Mouse (Mus musculus) left cerebral cortex, adult 18-20 months (tissue): ENCODE results near the gene Ctsa. TPM values are rescaled to one million over a fixed set of nuclear protein-coding genes. Genes with fewer than 3 reads are reported as not detected.
A peak's percentile ranks its signal among the peaks of the same experiment; 100 is the strongest.

Experiments
- DNase-seq, 2 experiments: peaks; one replicate each; pipeline ENCODE4 v3.0.0; 2021 to 2022; ENCODE audit warnings: low spot score in 2 of 2, mixed read lengths in 1 of 2
- total RNA-seq, 2 experiments: library from RNA; stranded (reverse); gene quantifications; 2 replicates each; pipeline ENCODE4 v1.2.3; 2021

Ctsa gene
- total RNA-seq, 2 experiments from 2014 or later: 93.1 to 93.6 TPM

DNA sequence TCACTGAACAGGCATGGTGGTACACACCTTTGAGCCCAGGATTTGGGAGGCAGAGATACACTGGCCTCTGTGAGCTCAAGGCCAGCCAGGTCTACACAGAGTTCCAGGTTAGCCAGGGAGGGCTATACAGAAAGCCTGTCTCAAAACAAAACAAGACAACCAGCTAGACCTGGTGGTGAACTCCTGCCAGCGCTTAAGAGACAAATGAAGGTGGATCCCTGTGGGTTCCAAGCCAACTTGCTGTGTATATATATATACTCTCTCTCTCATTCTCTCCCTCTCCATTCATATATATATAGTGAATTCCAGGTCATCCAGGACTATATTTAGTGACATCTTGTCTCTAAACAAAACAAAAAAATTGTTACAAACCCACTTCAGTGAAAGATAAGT is 28.8 kb upstream of the Ctsa start:
- DNase-seq: no peak

GRCm38 (mm10) chr2:164804533-164805331 is 27.9 kb upstream of the Ctsa start, which contains the start of the genes Acot8 and Zswim3:
Gene Acot8 (minus strand): TSS chr2:164804882.
Gene Zswim3 (plus strand): TSS chr2:164805098.
- peak; percentile 97 for DNase-seq

GRCm38 (mm10) chr2:164805332-164805718 is 27.3 kb upstream of the Ctsa start:
- no peak for DNase-seq

DNA sequence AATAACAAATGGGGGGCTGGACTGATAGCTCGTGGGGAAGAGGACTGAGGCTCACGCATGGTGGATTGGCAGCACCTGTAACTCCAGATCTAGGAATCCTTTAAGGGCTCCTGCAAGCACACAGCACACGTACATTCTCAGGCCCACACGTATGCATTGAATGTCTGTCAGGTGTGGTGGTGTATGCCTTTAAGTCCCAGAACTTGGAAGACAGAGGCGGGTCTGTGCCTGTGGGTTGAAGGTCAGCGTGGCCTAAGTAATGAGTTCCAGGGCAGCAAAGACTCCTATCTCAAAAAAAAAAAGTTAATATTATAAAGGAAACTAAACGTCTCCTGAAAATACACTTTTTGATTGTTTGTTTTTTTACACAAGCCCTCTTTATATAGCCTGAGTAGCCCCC is 26.1 kb upstream of the Ctsa start:
- no peak for DNase-seq

- no peak for DNase-seq
Observed at GRCm38 (mm10) chr2:164813557-164813956, 19.1 kb upstream of the Ctsa start.

DNA sequence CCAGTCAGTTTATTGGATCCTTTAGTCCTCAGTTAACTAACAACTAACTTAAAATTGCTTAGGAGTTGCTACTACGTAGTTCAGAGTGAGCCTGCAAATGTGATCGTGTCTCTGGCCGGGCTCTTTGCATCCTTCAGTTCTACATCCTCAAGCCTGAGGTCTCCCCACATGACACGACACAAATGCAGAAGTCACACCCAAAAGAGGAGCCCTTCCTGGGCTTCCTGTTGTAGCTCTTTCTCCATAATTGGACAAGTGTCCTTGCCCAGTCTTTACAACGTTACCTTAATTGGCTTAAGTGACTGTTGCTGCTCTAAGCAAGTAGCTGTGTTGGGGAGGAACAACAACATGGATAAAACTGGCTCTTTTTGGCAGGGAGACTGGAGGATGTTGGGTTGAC is 17.3 kb upstream of the Ctsa start:
- no peak for DNase-seq

DNA sequence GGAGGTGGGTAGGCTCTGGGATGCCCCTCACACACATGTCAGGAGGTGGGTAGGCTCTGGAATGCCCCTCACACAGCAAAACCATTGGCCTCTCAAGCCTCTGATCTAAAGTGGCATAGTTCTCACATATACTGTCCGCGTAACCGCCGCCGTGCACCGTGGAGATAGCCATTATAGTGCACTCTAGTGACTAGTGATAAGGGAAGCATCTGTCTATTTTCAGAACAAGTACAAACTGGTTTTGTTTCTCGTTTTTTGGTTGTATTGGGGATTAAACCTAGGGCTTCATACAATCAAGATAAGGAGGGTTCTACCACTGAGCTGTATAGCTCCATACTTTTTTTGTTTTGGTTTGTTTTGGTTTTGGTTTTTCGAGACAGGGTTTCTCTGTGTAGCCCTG is 16.9 kb upstream of the Ctsa start:
- DNase-seq: no peak

- no peak for DNase-seq
Observed at GRCm38 (mm10) chr2:164817206-164817605, 15.5 kb upstream of the Ctsa start.

DNA sequence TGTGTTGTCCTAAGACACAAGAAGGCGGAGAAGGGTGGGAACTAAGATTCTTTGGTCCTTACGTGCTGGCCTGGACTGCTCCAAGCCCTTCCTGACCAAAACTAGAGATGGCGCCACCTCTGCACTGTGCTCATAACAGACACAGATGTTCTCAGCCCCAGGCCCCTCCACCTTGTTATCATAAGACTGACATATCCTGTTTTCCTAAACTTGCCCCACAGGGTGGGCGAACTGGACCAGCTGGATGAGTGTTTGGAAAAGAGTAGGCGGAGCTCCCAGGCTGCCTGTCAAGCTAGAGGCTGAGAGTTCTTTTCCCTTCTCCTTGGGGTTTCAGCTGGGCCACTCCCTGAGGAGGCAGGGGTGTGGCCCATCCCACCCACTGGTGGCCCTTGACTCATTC is 15.0 kb upstream of the Ctsa start:
- DNase-seq: no peak

GRCm38 (mm10) chr2:164821060-164821459 is 11.6 kb upstream of the Ctsa start:
- peak in 1 of 2 experiments; percentile 17 for DNase-seq

DNA sequence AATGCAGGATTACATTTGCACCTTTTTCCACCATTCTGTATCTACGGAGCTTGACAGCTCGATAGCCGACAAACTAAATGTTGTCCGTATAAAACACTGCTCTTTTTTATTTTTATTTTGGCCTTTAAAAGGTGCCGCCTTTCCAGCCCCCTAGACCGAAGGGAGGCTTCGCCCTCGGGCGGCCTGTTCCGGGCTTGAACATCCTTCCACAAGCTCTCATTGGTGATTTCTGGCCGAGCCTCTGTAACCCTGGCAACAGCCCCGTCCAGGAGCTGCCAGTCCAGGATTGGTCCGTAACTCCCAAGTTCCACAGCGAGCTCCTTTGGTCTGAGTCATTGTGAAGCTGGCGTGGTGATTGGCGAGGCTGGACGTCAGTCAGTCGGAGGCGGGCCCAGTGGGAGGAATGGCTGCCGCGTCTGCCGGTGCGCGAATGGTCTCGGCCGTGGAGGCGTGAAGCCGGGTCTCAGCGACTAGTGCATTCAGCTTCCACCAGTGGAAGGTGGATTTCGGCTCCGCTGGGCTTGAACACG is 10.0 kb upstream of the Ctsa start, which contains the start of gene Zswim1:
Gene Zswim1 (plus strand): TSS at position 51 of the 530 bp plus-strand sequence.
- peak; percentile 100 for DNase-seq

DNA sequence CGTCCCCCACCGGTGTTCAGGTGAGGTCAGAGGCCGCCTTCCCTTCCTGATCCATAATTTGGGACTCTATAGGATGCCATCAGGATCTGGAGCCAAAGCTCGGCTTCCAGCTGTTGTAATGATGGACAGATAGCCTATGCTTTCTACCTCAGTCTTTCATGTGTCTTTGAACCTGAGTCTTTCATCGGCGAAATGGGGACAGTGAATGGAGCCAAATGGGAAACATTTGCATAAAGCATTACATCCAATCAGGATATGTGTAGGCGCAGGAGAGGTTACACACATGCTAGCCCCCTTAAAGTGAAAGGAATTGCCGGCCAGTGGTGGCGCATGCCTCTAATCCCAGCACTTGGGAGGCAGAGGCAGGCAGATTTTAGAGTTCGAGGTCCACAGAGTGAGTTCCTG is 9.5 kb upstream of the Ctsa start:
- DNase-seq: peak; percentile 23 to 39

DNA sequence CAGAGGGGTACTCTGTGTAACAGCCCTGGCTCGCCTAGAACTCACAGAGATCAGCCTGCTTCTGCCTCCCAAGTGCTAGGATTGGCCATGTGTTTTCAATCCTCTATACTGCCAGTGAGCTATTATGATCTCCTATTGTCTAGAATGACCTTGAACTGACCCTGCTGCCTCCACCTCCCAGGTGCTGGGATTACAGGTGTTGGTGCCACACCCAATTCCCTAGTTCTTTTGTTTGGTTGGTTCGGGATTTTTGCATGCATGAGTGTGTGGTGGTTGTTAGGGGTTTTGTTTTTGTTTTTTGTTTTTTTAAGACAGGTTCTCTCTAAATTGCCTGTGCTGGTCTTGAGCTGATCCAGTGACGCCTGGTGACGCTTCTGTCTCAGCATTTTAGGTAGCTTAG is 8.7 kb upstream of the Ctsa start:
- no peak for DNase-seq

GRCm38 (mm10) chr2:164825521-164825920 is 7.2 kb upstream of the Ctsa start:
- no peak for DNase-seq

- DNase-seq: no peak
Observed at GRCm38 (mm10) chr2:164827146-164827850, 5.4 kb upstream of the Ctsa start.

GRCm38 (mm10) chr2:164828437-164828836 is 4.2 kb upstream of the Ctsa start, which contains the start of gene Spata25:
Gene Spata25 (minus strand): TSS chr2:164828537.
- DNase-seq: no peak

DNA sequence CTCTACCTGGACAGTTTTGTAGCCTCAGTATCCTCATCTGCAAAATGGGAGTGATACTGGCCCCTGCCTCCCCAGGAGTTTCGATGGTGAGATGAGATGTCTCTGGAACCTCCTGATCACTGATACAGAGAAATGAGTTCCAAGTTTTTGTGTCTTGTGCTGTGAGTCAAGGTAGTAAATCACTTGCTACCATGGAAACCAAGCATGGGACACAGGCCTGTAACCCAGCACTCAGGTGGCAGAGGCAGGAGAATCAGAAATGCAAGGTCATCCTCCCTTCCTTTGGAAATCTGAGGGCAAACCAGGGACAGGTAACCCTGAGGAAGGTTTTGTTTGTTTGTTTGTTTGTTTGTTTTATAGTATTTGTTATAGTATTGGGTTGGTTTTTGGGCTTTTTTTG is 3.6 kb upstream of the Ctsa start:
- DNase-seq: no peak

GRCm38 (mm10) chr2:164831029-164831428 is 1.6 kb upstream of the Ctsa start:
- DNase-seq: no peak

- DNase-seq: no peak
Observed at GRCm38 (mm10) chr2:164832032-164832747, 483 bp upstream of the Ctsa start.

- peak; percentile 87 to 88 for DNase-seq
Observed at GRCm38 (mm10) chr2:164833314-164833959, 764 bp downstream of the Ctsa start, which contains the start of gene Neurl2. Gene Neurl2 (minus strand): TSS chr2:164833456.

- DNase-seq: no peak
Observed at GRCm38 (mm10) chr2:164834531-164834930, 1.9 kb downstream of the Ctsa start.
